Mouse (Mus musculus) cerebellum, adult 2 months (tissue): Measurements from ENCODE around the gene Cpa2.

Source experiments
- CTCF ChIP-seq: fragments of 200-500 bp; IDR thresholded peaks from 2 replicates; pipeline ENCODE4 v1.5.1; 2011; ENCODE audit warnings: low read depth, mild to moderate bottlenecking, control low read depth, low read length, moderate library complexity, borderline replicate concordance; ENCODE audit not compliant: insufficient read depth
- POLR2A ChIP-seq: fragments of 200-500 bp; IDR thresholded peaks from 2 replicates; pipeline ENCODE4 v1.6.1; 2011; ENCODE audit warnings: low read length, control low read depth, borderline replicate concordance; ENCODE audit not compliant: insufficient read depth

DNA sequence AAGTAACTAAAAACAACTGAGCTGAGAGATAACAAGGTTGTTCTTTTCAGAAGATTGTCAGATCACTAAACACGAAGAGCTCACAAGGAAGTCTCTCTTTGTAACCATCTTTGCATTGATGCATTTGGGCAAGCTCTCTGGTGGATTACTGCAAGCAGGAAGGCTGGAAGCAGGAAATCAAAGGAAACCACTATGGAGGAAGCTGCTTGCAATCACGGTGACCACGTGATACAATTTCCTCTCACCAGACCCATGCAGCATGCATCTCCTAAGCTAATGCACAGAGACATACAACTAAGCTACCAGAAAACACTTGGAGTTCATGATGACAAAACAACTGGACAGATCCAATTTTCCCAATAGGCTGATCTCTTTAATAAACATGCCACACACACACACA is 42.3 kb upstream of the Cpa2 start:
- TF ChIP-seq CTCF (no peak), POLR2A (no peak)
